Mouse (Mus musculus) bone marrow macrophage, adult 2 months (primary cell): ENCODE measurements around the gene Gm43720.

Experiments
- CTCF ChIP-seq: IDR thresholded peaks from 2 replicates; pipeline ENCODE4 v1.5.1; 2012; ENCODE audit warnings: low read depth, mild to moderate bottlenecking, low read length, moderate library complexity
- POLR2A ChIP-seq: IDR thresholded peaks from 2 replicates; pipeline ENCODE4 v1.6.1; 2012; ENCODE audit warnings: mild to moderate bottlenecking, low read depth, low read length, borderline replicate concordance

- no peak for TF ChIP-seq CTCF
- TF ChIP-seq POLR2A, result no peak
These were observed 23.7 kb downstream of the Gm43720 start for GRCm38 (mm10) chr5:138256094-138256467.
